Mouse (Mus musculus) lung, postnatal 0 days (tissue): ENCODE results near the gene Idua.

Experiments used
- CTCF ChIP-seq: IDR thresholded peaks from 2 replicates; pipeline ENCODE4 v1.5.1; 2016; ENCODE audit warnings: antibody characterized with exemption, mild to moderate bottlenecking
- EP300 ChIP-seq: IDR thresholded peaks from 2 replicates; pipeline ENCODE4 v1.6.1; 2016; ENCODE audit warnings: antibody characterized with exemption, mild to moderate bottlenecking, control low read depth

GRCm38 (mm10) chr5:108674624-108675023, 14.5 kb downstream of the Idua start:
- TF ChIP-seq CTCF (no peak), EP300 (no peak)
